ENCODE assay signal across 8 mouse cellular contexts in genomic region chr19:47510473-47511293, GRCm38 (mm10). TPM values are rescaled to one million over a fixed set of nuclear protein-coding genes. Genes with fewer than 3 reads are reported as not detected.
DNase-seq lines count a peak whose midpoint lies in the region; ATAC-seq and TF ChIP-seq lines count a peak whose summit lies in the region.

No protein-coding gene starts in this region.

- H3K4me2 ChIP-seq in embryonic facial prominence, embryonic 13.5 days, result peak overlapping the region; percentile 34
- H3K4me2 ChIP-seq in limb, embryonic 14.5 days (replicated peaks; ENCODE audit: low read depth, low read length, severe bottlenecking), result no peak overlapping the region
- peak overlapping the region; percentile 25 for H3K4me2 ChIP-seq in midbrain, embryonic 13.5 days (replicated peaks)

- no peak overlapping the region for H3K4me3 ChIP-seq in embryonic facial prominence, embryonic 13.5 days
- no peak overlapping the region for H3K4me3 ChIP-seq in limb, embryonic 14.5 days (replicated peaks; ENCODE audit: low read length)
- H3K4me3 ChIP-seq in midbrain, embryonic 13.5 days (replicated peaks), result no peak overlapping the region

- peaks cover 43% of the 10 kb centered on the region for H3K4me1 ChIP-seq in embryonic facial prominence, embryonic 13.5 days
- 0 out of 2 replicates have a peak, but pooled peaks cover 2% of the 10 kb centered on the region for H3K4me1 ChIP-seq in limb, embryonic 14.5 days (ENCODE audit: control insufficient read depth, insufficient read depth, low read length)
- peaks cover 22% of the 10 kb centered on the region for H3K4me1 ChIP-seq in midbrain, embryonic 13.5 days (replicated peaks)

- ATAC-seq in embryonic facial prominence, embryonic 13.5 days (ENCODE audit: insufficient number of reproducible peaks, insufficient read depth, low FRiP score, low TSS enrichment, low read depth), result no peak
- peak; percentile 34 to 39; a peak in 3 of 4 replicates for ATAC-seq in hematopoietic stem cell, adult 5-6 weeks (replicated peaks in 1 of 2; ENCODE audit: insufficient read depth in 1 of 2, low FRiP score in 2 of 2, low TSS enrichment in 1 of 2, low read depth in 1 of 2, poor library complexity in 2 of 2, severe bottlenecking in 2 of 2)
- ATAC-seq in limb, embryonic 14.5 days (ENCODE audit: low FRiP score, low read depth), result no peak
- ATAC-seq in midbrain, embryonic 13.5 days, result peak; percentile 22; the same call in 1 of the 2 replicates
- no peak for ATAC-seq in frontal cortex, adult (ENCODE audit: low TSS enrichment)

- peak overlapping the region; percentile 69 for H3K27ac ChIP-seq in embryonic facial prominence, embryonic 13.5 days
- peak overlapping the region; percentile 43; the same call in 1 of the 2 replicates for H3K27ac ChIP-seq in limb, embryonic 14.5 days (replicated peaks; ENCODE audit: low read depth, low read length)
- H3K27ac ChIP-seq in midbrain, embryonic 13.5 days, result peak overlapping the region; percentile 54

- H3K9me3 ChIP-seq in embryonic facial prominence, embryonic 13.5 days, result no peaks in the 10 kb centered on the region
- H3K9me3 ChIP-seq in limb, embryonic 14.5 days (ENCODE audit: control insufficient read depth, low read length), result no peaks in the 10 kb centered on the region
- no peaks in the 10 kb centered on the region for H3K9me3 ChIP-seq in midbrain, embryonic 13.5 days

- peak; percentile 41 for DNase-seq in adrenal gland, adult 2 months
- no peak for DNase-seq in adrenal gland, adult 18-20 months (ENCODE audit: low spot score in 2 of 2)
- no peak for DNase-seq in limb, embryonic 14.5 days (ENCODE audit: low spot score)
- DNase-seq in testis, postnatal 10 days (ENCODE audit: low spot score), result no peak

- no peaks in the 10 kb centered on the region for H3K27me3 ChIP-seq in embryonic facial prominence, embryonic 13.5 days
- no peaks in the 10 kb centered on the region for H3K27me3 ChIP-seq in limb, embryonic 14.5 days (ENCODE audit: control insufficient read depth, insufficient read depth, low read length)
- no peaks in the 10 kb centered on the region for H3K27me3 ChIP-seq in midbrain, embryonic 13.5 days

- H3K9ac ChIP-seq in embryonic facial prominence, embryonic 13.5 days, result peak overlapping the region; percentile 54; the same call in 1 of the 2 replicates
- no peak overlapping the region for H3K9ac ChIP-seq in limb, embryonic 14.5 days (ENCODE audit: low read depth, low read length, severe bottlenecking)
- H3K9ac ChIP-seq in midbrain, embryonic 13.5 days (replicated peaks), result peak overlapping the region; percentile 24; the same call in 1 of the 2 replicates

- WGBS in embryonic facial prominence, embryonic 13.5 days, result 19% methylated on average over 25 of the region's 25 CpGs
- 61% methylated on average over 25 of the region's 25 CpGs for WGBS in limb, embryonic 14.5 days
- WGBS in midbrain, embryonic 13.5 days, result 24% methylated on average over 25 of the region's 25 CpGs

- TF ChIP-seq POLR2A in limb, embryonic 14.5 days (IDR thresholded peaks at IDR 0.05; ENCODE audit: borderline replicate concordance, extremely low read depth, insufficient read depth, insufficient read length), result no peak

- H3K36me3 ChIP-seq in embryonic facial prominence, embryonic 13.5 days, result peaks cover 46% of the 10 kb centered on the region
- H3K36me3 ChIP-seq in limb, embryonic 14.5 days (ENCODE audit: control insufficient read depth, insufficient read depth, low read length), result peaks cover 44% of the 10 kb centered on the region
- peaks cover 23% of the 10 kb centered on the region for H3K36me3 ChIP-seq in midbrain, embryonic 13.5 days

RNA-seq across cellular contexts. Expression of gene Stn1, which starts 26.6 kb away (rescaled TPM):
- 10 to 100 TPM in 1 of 2 experiments, 1 to 10 TPM in 1; 8.3 to 11.9 TPM for total RNA-seq in adrenal gland, adult 2 months (2021)
- polyA plus RNA-seq in adrenal gland, adult 2 months (2012; rRNA removed), result 10.8 TPM in 2 replicates
- total RNA-seq in adrenal gland, adult 18-20 months (2021), result 1 to 10 TPM; 8.8 to 9.3 TPM
- polyA plus RNA-seq in embryonic facial prominence, embryonic 13.5 days (2015; fragmentation: Nextera tagmentation; extraction: Ambion mirVana), result 58.2 and 59.5 TPM in 2 replicates
- total RNA-seq in hematopoietic stem cell, adult 5-6 weeks (2017), result 17.1 and 19.8 TPM in 2 replicates
- polyA plus RNA-seq in limb, embryonic 14.5 days (2012; rRNA removed), result 37.6 and 39.1 TPM in 2 replicates
- 53.6 and 56.3 TPM in 2 replicates for polyA plus RNA-seq in limb, embryonic 14.5 days (2014; fragmentation: Nextera tagmentation; extraction: Ambion mirVana)
- 30.2 and 36.3 TPM in 2 replicates for polyA plus RNA-seq in midbrain, embryonic 13.5 days (2015; fragmentation: Nextera tagmentation; extraction: Ambion mirVana)

RNA-seq across cellular contexts. Expression of gene Sh3pxd2a, which starts 46.5 kb away (rescaled TPM):
- 10 to 100 TPM; 68.2 to 90.0 TPM for total RNA-seq in adrenal gland, adult 2 months (2021)
- polyA plus RNA-seq in adrenal gland, adult 2 months (2012; rRNA removed), result 33.1 and 61.0 TPM in 2 replicates
- 100 to 1,000 TPM in 1 of 2 experiments, 10 to 100 TPM in 1; 55.1 to 103 TPM for total RNA-seq in adrenal gland, adult 18-20 months (2021)
- polyA plus RNA-seq in embryonic facial prominence, embryonic 13.5 days (2015; fragmentation: Nextera tagmentation; extraction: Ambion mirVana), result 9.4 and 10.0 TPM in 2 replicates
- 4.0 and 4.2 TPM in 2 replicates for total RNA-seq in hematopoietic stem cell, adult 5-6 weeks (2017)
- 61.7 and 66.8 TPM in 2 replicates for polyA plus RNA-seq in limb, embryonic 14.5 days (2012; rRNA removed)
- polyA plus RNA-seq in limb, embryonic 14.5 days (2014; fragmentation: Nextera tagmentation; extraction: Ambion mirVana), result 17.1 and 19.8 TPM in 2 replicates
- 2.0 and 2.2 TPM in 2 replicates for polyA plus RNA-seq in midbrain, embryonic 13.5 days (2015; fragmentation: Nextera tagmentation; extraction: Ambion mirVana)

Comparison
In these comparisons a context has a peak if more than half of its experiments do, and no peak if none do; other contexts are left out.
1. ATAC-seq: peak in hematopoietic stem cell, adult 5-6 weeks (2 of 2) and midbrain, embryonic 13.5 days (single experiment); none in embryonic facial prominence, embryonic 13.5 days (single experiment), limb, embryonic 14.5 days (single experiment) and frontal cortex, adult (single experiment).
2. Peak in every context shown above with its lines, with median percentiles within 50 percentile points of each other: H3K27ac ChIP-seq.